ENCODE assay signal across 9 mouse cellular contexts in the genomic region with DNA sequence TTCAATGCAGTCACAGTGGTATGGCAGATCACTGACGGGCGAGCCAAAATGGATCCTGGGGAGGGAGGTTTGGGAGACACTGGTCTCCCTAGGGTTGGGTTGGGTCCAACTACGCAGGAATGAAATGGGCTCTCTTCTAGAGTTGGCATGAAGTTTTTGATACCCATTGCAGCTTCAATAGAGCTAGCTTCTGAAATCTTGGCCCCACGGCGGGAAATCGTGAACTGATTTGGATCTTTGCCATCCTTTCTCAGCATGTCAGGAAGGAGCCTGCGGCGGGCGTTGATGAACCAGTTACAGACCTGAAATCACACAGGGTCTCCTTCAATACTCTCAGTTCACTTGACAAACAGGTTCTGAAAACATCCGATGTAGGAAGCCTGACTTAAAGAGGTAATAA. TPM values are rescaled to one million over a fixed set of nuclear protein-coding genes. Genes with fewer than 3 reads are reported as not detected.
A peak's percentile ranks its signal among the peaks of the same experiment; 100 is the strongest.
DNase-seq lines count a peak whose midpoint lies in the region; ATAC-seq and TF ChIP-seq lines count a peak whose summit lies in the region.
"Had no signal": no experiment of that assay in that cellular context is flagged by ENCODE, and none has a peak within 500 bp of the region (broad histone marks: within the 10 kb centered on the region; RNA-seq: fewer than 3 reads in every experiment).

No protein-coding gene starts in this region.

- H3K27ac ChIP-seq in forebrain, embryonic 13.5 days = peak overlapping the region; percentile 52
- no peak overlapping the region for H3K27ac ChIP-seq in forebrain, embryonic 10.5 days
- peak overlapping the region; percentile 79 for H3K27ac ChIP-seq in lung, embryonic 14.5 days (ENCODE audit: low read depth)
- H3K27ac ChIP-seq in intestine, postnatal 0 days (ENCODE audit: low read depth, low read length) = peak overlapping the region; percentile 77
- peak overlapping the region; percentile 80 for H3K27ac ChIP-seq in small intestine, adult 2 months (ENCODE audit: insufficient read depth, low read depth, low read length)

- H3K4me1 ChIP-seq in forebrain, embryonic 13.5 days = peaks cover 49% of the 10 kb centered on the region
- peaks cover 52% of the 10 kb centered on the region for H3K4me1 ChIP-seq in forebrain, embryonic 10.5 days
- H3K4me1 ChIP-seq in lung, embryonic 14.5 days (ENCODE audit: insufficient read depth) = peaks cover 11% of the 10 kb centered on the region
- 0 out of 2 replicates have a peak, but pooled peaks cover 7% of the 10 kb centered on the region for H3K4me1 ChIP-seq in intestine, postnatal 0 days (replicated peaks; ENCODE audit: control insufficient read depth, insufficient read depth, low read length)
- peaks cover 24% of the 10 kb centered on the region for H3K4me1 ChIP-seq in small intestine, adult 2 months (ENCODE audit: control insufficient read depth, insufficient read depth, insufficient read length, low read length)

- no peak overlapping the region for H3K9ac ChIP-seq in forebrain, embryonic 13.5 days
- H3K9ac ChIP-seq in lung, embryonic 14.5 days = no peak overlapping the region; the same call in 1 of the 2 replicates
- H3K9ac ChIP-seq in intestine, postnatal 0 days (ENCODE audit: low read depth, low read length) = no peak overlapping the region

- H3K9me3 ChIP-seq in forebrain, embryonic 13.5 days (replicated peaks) = no peaks in the 10 kb centered on the region
- no peaks in the 10 kb centered on the region for H3K9me3 ChIP-seq in forebrain, embryonic 10.5 days
- no peaks in the 10 kb centered on the region for H3K9me3 ChIP-seq in lung, embryonic 14.5 days (ENCODE audit: low read depth, low read length)
- no peaks in the 10 kb centered on the region for H3K9me3 ChIP-seq in intestine, postnatal 0 days (ENCODE audit: control insufficient read depth)

- peaks cover 20% of the 10 kb centered on the region for H3K27me3 ChIP-seq in forebrain, embryonic 13.5 days
- no peaks in the 10 kb centered on the region for H3K27me3 ChIP-seq in forebrain, embryonic 10.5 days (ENCODE audit: poor library complexity, severe bottlenecking)
- H3K27me3 ChIP-seq in lung, embryonic 14.5 days (ENCODE audit: insufficient read depth, low read length) = no peaks in the 10 kb centered on the region
- H3K27me3 ChIP-seq in intestine, postnatal 0 days (replicated peaks; ENCODE audit: control insufficient read depth, insufficient read depth, low read length) = no peaks in the 10 kb centered on the region
- H3K27me3 ChIP-seq in small intestine, adult 2 months (ENCODE audit: control insufficient read depth, insufficient read depth, low read length) = no peaks in the 10 kb centered on the region

- DNase-seq in forebrain, embryonic 10.5 days (ENCODE audit: extremely low spot score, low spot score) = no peak
- peak; percentile 71 for DNase-seq in lung, embryonic 14.5 days
- DNase-seq in lung, postnatal 25 days (ENCODE audit: low spot score) = no peak
- DNase-seq in gastrocnemius, adult 18-20 months (ENCODE audit: low spot score) = no peak

- H3K4me2 ChIP-seq in forebrain, embryonic 13.5 days = peak overlapping the region; percentile 10; the same call in 1 of the 2 replicates
- H3K4me2 ChIP-seq in lung, embryonic 14.5 days = peak overlapping the region; percentile 7; the same call in 1 of the 2 replicates
- peak overlapping the region; percentile 25 for H3K4me2 ChIP-seq in intestine, postnatal 0 days (replicated peaks; ENCODE audit: low read depth)

- peaks cover 12% of the 10 kb centered on the region for H3K36me3 ChIP-seq in forebrain, embryonic 13.5 days (ENCODE audit: poor library complexity, severe bottlenecking)
- peaks cover 57% of the 10 kb centered on the region for H3K36me3 ChIP-seq in forebrain, embryonic 10.5 days (replicated peaks)
- H3K36me3 ChIP-seq in lung, embryonic 14.5 days (ENCODE audit: insufficient read depth) = peaks cover 56% of the 10 kb centered on the region
- peaks cover 8% of the 10 kb centered on the region; the same call in 1 of the 2 replicates for H3K36me3 ChIP-seq in intestine, postnatal 0 days (ENCODE audit: control insufficient read depth, insufficient read depth)
- peaks cover 11% of the 10 kb centered on the region for H3K36me3 ChIP-seq in small intestine, adult 2 months (ENCODE audit: control insufficient read depth, insufficient read depth, low read length)

- no peak overlapping the region for H3K4me3 ChIP-seq in forebrain, embryonic 13.5 days
- H3K4me3 ChIP-seq in forebrain, embryonic 10.5 days = no peak overlapping the region
- H3K4me3 ChIP-seq in lung, embryonic 14.5 days (ENCODE audit: low read depth, low read length) = no peak overlapping the region
- H3K4me3 ChIP-seq in intestine, postnatal 0 days (ENCODE audit: low read depth, low read length) = no peak overlapping the region
- no peak overlapping the region for H3K4me3 ChIP-seq in small intestine, adult 2 months (ENCODE audit: low read depth, low read length)

- TF ChIP-seq CTCF in lung, embryonic 14.5 days (IDR thresholded peaks at IDR 0.05; ENCODE audit: low read depth) = no peak
- TF ChIP-seq CTCF in intestine, postnatal 0 days (IDR thresholded peaks at IDR 0.05; ENCODE audit: low read depth) = no peak
- TF ChIP-seq CTCF in small intestine, adult 2 months (IDR thresholded peaks at IDR 0.05; ENCODE audit: extremely low read depth, insufficient read length, insufficient replicate concordance, low read depth, low read length) = no peak

- TF ChIP-seq POLR2A in small intestine, adult 2 months (IDR thresholded peaks at IDR 0.05; ENCODE audit: low read depth, low read length) = no peak

- WGBS in forebrain, embryonic 13.5 days = 56% methylated on average over 10 of the region's 10 CpGs
- 94% methylated on average over 10 of the region's 10 CpGs for WGBS in forebrain, embryonic 10.5 days
- 41% methylated on average over 10 of the region's 10 CpGs for WGBS in lung, embryonic 14.5 days
- WGBS in intestine, postnatal 0 days = 29% methylated on average over 10 of the region's 10 CpGs
- WGBS in small intestine, adult 2 months = 16% methylated on average over 10 of the region's 10 CpGs

- 0 out of 2 replicates have a peak, but pooled peaks have one; percentile 17 for ATAC-seq in forebrain, embryonic 13.5 days
- no peak for ATAC-seq in lung, embryonic 14.5 days (ENCODE audit: insufficient read depth)
- 0 out of 2 replicates have a peak, but pooled peaks have one; percentile 29 for ATAC-seq in intestine, postnatal 0 days
- no peak for ATAC-seq in megakaryocyte, adult 5-6 weeks (ENCODE audit: poor library complexity, severe bottlenecking)
- ATAC-seq: inflammation-experienced regulatory T-cells, adult 6 months had no signal

RNA-seq across cellular contexts. Expression of a gene that starts 8.4 kb away (rescaled TPM):
- polyA plus RNA-seq in forebrain, embryonic 13.5 days (2015; fragmentation: Nextera tagmentation; extraction: Ambion mirVana) = 24.0 and 33.0 TPM in 2 replicates
- 80.2 and 89.6 TPM in 2 replicates for polyA plus RNA-seq in forebrain, embryonic 10.5 days (2016; fragmentation: Nextera tagmentation; extraction: Ambion mirVana)
- polyA plus RNA-seq in lung, embryonic 14.5 days (2014; fragmentation: Nextera tagmentation; extraction: Ambion mirVana) = 60.3 and 63.1 TPM in 2 replicates
- polyA plus RNA-seq in intestine, postnatal 0 days (2015; fragmentation: Nextera tagmentation; extraction: Ambion mirVana) = 20.0 and 24.5 TPM in 2 replicates
- 10.9 and 26.4 TPM in 2 replicates for polyA plus RNA-seq in small intestine, adult 2 months (2012; rRNA removed)
- total RNA-seq in megakaryocyte, adult 5-6 weeks (2015) = 30.7 and 40.4 TPM in 2 replicates
- 15.8 and 21.6 TPM in 2 replicates for total RNA-seq in megakaryocyte, adult 5-6 weeks (2017)
- 1 to 10 TPM; 4.2 to 9.3 TPM for total RNA-seq in gastrocnemius, adult 18-20 months (2021)

Comparison
In these comparisons a context has a peak if more than half of its experiments do, and no peak if none do; other contexts are left out.
1. ATAC-seq: peak in forebrain, embryonic 13.5 days (single experiment) and intestine, postnatal 0 days (single experiment); none in lung, embryonic 14.5 days (single experiment) and megakaryocyte, adult 5-6 weeks (single experiment).
2. Peak in every context shown above with its lines, with median percentiles within 50 percentile points of each other: H3K4me2 ChIP-seq.